Mouse (Mus musculus) monocyte, adult 59 days (primary cell): ENCODE measurements around the gene Spata31d1d. TPM values are rescaled to one million over a fixed set of nuclear protein-coding genes. Genes with fewer than 3 reads are reported as not detected.

Experiments
- total RNA-seq, 2 experiments: library from RNA; stranded (reverse); gene quantifications; one replicate each; pipeline ENCODE4 v1.2.4; 2023

The Spata31d1d gene
- not detected for total RNA-seq

DNA sequence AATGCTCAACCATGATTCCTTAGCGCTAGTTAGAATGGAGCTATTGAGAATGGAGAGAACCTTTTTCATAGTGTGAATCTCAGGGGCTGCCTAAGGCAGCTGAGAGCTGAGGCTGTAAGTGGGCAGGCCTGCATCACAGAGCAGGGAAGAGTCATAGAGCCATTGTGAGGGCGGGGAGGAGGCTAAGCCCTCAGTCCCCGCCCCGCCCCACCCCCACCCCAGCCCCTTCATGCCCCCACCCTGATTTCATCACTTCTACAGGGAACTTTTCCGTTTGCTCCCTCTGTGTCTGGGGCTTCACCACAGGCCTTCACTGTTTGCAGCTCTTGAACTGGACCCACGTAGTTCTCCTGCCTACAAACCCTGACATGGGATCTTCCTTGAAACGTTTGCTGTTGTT, at the start of gene Spata31d1d:
Gene Spata31d1d (minus strand): TSS at position 101 of the 400 bp plus-strand sequence.

GRCm38 (mm10) chr13:59769296-59770163, 38.0 kb upstream of the Spata31d1d start, which contains the start of gene Isca1:
TSS of gene Isca1 (minus strand) at chr13:59769810.

GRCm38 (mm10) chr13:59746711-59747110, 15.2 kb upstream of the Spata31d1d start, which contains the start of gene 1700014D04Rik:
TSS of gene 1700014D04Rik (minus strand) at chr13:59746752.

DNA sequence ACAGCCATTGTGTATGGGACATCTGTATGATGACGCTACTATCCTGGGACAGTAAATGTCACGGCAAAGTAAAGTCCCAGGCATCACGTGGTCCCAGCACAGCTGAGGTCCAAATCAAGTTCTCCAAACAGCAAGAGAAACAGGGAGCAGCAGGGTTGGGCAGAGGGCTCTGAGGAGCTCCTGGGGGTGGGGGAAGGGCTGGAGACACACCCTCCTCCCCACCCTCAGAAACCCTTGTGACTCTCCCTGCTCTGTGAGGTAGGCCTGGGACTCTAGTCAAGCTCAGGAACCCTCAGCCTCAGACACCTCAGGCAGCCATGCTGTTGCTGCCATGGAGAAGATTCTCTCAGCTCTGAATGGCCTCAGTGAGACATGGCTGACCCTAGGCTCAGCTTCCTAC, 19.6 kb downstream of the Spata31d1d start, which contains the start of gene Spata31d1b:
Gene Spata31d1b (plus strand): TSS at position 301 of the 400 bp plus-strand sequence.

DNA sequence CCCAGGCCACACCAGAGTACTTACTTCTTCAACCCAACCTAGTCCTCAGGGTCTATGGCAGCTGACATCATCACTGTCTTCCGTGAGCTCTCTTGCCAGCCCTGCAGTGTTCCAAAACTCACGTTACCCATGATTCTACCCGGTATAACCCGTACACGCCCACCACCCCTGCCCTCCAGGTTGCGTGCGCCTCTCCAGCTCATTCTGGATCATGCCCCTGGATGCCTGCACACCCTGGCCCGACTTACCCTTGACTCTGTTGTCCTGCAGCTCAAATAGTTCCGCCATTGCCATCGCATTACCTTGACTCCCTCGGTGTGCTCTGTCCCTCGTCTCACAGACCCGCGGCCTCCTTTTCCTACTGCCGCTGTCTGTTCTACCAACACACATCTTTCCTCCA, 21.3 kb downstream of the Spata31d1d start, which contains the start of gene Spata31d1a:
Gene Spata31d1a (minus strand): TSS at position 101 of the 400 bp plus-strand sequence.

DNA sequence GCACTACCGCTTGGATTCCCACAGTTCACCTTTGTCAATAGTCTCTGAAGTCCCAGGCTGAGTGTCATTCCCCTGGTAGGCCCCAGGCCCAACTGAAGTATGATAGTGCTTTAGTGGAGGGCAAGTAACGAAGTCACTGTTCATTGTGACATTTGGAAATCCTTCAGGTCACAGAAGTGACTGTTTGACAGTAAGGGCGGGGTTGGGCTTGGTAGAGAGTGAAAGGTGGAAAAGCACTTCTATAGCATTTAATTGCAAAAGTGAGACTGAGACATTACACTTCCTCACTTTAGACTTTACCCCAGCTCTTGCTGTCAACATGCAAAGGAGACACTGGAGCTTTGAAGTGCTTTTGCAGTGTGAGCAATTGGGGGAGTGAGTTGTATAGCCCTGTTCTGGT, 37.5 kb downstream of the Spata31d1d start, which contains the start of gene 4921517D22Rik:
Gene 4921517D22Rik (minus strand): TSS at position 101 of the 400 bp plus-strand sequence.

Other genes with a start within 250 kb of the Spata31d1d start
- 10 to 100 TPM; 48.6 to 49.2 TPM for gene Agtpbp1, start 146.5 kb downstream of the Spata31d1d start, total RNA-seq
- gene Naa35, start 146.5 kb downstream of the Spata31d1d start, total RNA-seq, result 10 to 100 TPM; 33.0 to 39.0 TPM
- gene Golm1, start 55.9 kb downstream of the Spata31d1d start, total RNA-seq, result 10 to 100 TPM; 23.0 to 24.1 TPM
- gene 4921517D22Rik, start 37.6 kb downstream of the Spata31d1d start, total RNA-seq, result not detected
- not detected for gene Spata31d1a, start 21.4 kb downstream of the Spata31d1d start, total RNA-seq
- gene Spata31d1b, start 19.5 kb downstream of the Spata31d1d start, total RNA-seq, result not detected
- not detected for gene 1700014D04Rik, start 15.0 kb upstream of the Spata31d1d start, total RNA-seq
- gene Isca1, start 38.1 kb upstream of the Spata31d1d start, total RNA-seq, result 10 to 100 TPM; 45.0 to 49.7 TPM
- not detected for gene Gm49354, start 50.5 kb upstream of the Spata31d1d start, total RNA-seq
- 100 to 1,000 TPM; 254 to 268 TPM for gene Tut7, start 91.4 kb upstream of the Spata31d1d start, total RNA-seq